Mouse (Mus musculus) fat pad, adult 2 months (tissue): ENCODE results near the gene Tmem238.

Experiments
- DNase-seq: peaks from one replicate; pipeline ENCODE4 v3.0.0-alpha.2; 2011; ENCODE audit warnings: low read depth, low spot score; ENCODE audit errors: extremely low read depth

Gene Tmem238

DNA sequence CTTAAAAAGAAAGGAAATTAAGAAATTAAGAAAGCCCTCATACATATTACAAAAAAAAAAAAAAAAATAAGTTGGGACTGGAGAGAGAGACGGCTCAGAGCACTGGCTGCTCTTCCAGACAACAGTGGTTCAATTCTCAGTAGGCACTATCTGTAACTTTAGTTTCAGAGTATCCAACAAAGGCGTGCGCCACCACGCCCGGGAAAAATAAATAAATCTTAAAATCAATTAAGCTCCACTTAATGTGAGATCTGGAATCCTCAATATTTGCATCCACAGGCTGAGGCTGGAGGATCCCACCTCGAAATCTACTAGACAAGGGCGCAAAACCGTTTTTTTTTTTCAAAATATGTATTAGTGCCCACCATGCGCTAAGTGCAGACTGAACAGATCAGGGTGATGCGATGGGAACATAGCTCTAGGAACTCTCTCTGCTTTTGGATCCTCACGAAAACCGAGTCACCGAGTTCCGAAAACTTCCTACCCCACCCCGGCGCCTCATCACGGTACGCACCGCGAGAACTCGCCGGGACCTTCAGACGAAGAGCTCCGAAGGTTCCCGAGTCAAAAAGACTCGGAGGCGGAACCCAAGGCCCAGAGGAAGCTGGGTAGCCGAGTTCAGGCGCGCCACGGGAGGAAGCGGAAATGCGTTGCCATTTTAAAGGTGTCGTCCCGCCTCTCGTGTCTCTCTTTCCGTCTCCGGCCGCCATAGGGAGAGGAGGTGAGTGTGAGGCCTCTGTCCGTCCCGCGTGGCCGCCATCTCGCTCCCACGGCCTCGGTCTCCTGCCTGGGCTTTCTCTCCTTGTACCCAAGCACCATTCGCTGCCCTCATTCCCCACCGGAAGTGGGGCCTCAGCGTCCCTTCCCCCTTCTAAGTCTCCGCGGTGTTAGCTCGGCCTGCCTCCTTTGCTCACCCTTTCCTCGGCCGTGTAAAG, 3.1 kb upstream of the Tmem238 start, which contains the start of gene Rpl28:
TSS of gene Rpl28 (plus strand) at position 597 of the 935 bp plus-strand sequence.
- DNase-seq, result no peak

DNA sequence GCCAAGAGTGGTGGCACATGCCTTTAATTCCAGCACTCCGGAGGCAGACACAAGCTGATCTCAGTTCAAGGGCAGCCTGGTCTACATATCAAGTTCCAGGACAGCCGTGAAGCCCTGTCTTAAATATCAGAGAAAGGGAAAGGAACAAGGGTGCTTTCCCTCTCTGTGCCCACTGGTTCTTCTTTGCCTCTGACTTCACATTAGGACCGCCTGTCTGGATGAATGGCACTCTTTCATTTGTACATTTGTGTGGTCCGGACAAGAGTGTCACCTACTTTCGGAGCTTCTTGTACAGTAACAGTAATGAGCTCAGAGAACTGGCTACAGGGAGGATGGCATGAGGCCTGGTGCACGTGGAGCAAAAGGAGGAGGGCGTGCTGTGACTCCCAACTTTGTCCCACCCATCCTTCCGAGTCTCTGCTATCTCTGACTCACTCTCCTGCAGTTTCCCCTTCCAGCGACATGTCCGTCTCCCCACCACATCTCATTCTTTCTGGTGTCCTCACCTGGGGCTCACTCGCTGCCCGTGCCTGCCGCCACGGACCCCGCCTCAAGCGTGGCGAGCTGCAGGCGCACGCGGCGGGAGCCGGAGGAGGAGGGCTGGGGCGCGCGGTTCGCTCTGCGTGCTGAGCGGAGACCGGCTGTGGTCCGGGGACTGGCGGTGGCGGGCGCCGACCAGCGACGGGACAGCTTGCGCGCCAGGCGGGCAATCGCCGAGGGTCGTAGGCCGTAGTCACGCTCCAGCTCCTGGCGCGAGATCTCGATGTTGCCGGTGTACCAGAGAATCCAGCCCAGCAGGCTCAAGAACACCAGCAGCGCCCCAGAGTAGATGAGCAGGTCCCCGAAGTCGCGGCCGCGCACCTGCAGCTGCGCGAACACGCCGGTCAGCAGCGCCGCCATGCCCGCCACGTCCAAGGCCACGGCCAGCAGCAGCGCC, 689 bp downstream of the Tmem238 start:
- no peak for DNase-seq

DNA sequence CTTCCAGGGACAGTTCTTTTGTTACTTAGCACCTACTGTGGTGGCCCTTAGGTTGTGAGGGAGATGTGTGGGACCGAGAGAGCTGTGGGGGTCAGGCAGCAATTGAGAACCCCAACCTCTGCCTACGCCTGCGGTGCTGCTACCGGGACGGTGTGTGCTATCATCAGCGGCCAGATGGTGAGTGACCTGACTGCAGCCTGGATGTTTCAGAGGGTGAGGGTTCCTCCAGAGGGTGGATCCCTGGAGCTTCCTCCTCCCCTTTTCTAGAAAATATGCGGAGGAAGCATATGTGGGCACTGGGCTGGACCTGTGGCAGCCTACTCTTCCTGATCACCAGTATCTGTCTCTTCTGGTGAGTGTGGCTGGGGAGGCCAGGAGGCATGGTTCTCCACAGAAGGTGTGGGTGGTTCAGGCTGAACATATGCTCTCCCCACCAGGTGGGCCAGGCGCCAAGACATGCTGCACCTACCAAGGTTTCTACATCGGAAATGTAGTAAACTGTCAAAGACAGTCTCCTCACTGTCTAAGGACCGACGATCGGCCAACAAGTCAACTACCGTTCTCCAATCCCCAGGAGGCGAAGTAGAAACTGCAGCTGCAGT, 5.7 kb downstream of the Tmem238 start:
- no peak for DNase-seq

GRCm38 (mm10) chr7:4782759-4783158, 6.7 kb downstream of the Tmem238 start, which contains the start of the genes Il11 and Tmem190:
Gene Il11, minus strand, starts transcription at chr7:4782859.
Gene Tmem190, plus strand, starts transcription at chr7:4782937.
- DNase-seq, result no peak

DNA sequence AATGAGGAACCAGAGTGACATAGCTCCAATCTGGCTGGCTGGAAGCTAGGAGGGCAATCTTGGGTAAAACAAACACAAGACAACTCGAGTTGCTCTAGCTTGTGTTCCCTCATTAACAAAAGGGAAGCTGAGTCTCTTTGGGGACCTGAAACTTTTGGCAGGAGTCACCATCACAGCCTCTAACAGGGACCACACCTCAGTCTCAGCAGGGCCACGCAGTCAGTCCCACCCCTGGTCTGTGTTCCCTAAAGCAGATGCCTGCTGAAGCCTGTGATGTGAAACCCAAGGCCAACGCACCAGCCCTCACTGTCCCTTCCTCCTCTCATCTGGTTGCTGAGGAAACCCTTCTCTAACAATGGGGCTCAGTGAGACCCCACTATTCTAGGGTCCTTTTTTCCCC, 7.3 kb downstream of the Tmem238 start:
- DNase-seq, result no peak

GRCm38 (mm10) chr7:4779921-4780320, 9.5 kb downstream of the Tmem238 start:
- no peak for DNase-seq

DNA sequence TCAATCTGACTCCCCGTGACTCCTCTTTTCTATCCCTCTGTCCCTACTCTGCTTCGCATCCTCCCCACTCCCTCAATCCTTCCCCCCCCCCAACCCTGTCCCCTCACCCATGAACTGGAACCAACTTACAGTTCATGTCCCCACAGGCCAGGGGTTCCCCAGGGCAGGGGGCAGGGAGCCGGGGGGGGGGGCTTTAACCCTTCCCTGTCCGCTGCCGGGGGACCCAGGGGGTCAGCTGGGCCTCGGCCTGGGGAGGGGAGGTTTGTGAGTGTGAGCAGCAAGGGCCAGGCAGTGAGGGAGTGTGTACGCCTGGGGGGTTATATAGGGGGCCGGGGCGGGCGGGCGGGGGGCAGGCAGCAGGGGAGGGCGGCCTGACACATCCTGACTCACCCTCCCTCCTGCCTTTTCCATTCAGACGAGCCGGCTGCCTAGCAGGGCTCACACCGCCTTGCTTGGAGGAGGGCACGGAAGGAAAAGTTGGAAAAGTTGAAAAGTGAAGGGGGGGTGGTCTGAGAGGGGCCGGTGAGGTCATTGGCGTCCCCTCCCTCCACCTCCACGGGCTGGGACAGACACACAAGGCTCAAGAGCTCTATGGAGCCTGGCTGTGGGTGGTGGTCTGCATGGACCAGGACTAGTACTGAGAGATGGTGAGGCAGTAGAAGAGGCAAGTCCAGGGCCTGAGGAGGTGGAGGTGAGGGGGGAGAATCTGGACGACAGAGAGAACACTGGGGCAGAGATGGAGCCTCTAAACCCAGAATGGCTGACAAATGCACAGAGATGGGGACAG, 11.4 kb downstream of the Tmem238 start:
- no peak for DNase-seq

DNA sequence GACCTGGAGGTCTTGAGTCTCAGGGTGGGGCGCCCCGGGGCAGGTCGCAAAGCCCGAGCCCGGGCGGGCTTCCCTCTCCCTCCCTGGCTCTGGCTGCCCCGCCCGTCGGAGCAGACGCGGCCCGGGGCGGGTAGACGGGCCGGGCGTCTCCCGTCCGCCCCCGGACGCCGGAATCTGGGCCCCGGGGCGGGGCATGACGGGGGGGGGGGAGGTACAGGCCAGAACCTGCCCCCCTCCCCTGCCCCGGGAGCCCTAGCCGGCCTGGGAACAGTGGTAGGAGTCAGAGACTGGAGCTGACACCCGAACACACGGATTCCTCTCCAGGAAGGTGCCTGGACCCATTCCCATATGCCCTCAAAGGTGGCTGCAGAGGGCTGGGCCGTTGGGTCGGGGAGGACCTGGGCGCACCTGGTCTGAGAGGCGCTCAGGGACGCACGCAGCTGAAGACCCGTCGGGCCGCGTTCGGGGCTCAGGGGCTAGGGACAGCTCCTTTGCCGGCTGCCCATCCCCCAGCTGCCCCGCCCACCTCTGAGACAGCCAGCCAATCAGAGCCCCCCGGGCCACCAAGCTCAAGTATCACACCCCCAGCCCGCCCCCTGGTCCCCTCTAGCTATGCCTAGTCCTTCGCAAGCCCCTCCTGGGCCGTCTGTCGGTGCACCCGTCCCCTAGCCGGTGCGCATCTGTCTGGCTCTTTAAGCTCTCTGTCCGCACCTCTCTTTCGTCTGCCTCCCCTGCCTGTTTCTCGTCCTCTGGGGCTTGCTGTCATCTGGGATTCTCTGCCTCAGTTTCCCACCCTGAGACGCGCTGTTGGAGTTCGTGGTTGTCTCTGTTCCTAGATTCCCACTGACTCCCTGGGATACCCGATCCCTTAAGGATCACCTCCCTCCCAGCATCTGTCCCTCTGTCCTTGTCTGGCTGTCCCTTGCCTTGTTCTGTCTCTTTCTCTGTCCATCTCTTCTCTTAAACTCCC, 12.3 kb downstream of the Tmem238 start:
- DNase-seq, result no peak

- DNase-seq, result no peak
Measured at GRCm38 (mm10) chr7:4776131-4776530, 13.3 kb downstream of the Tmem238 start.

- no peak for DNase-seq
Measured at GRCm38 (mm10) chr7:4771202-4771601, 18.3 kb downstream of the Tmem238 start, which contains the start of gene Fam71e2. Gene Fam71e2, minus strand, starts transcription at chr7:4771302.

DNA sequence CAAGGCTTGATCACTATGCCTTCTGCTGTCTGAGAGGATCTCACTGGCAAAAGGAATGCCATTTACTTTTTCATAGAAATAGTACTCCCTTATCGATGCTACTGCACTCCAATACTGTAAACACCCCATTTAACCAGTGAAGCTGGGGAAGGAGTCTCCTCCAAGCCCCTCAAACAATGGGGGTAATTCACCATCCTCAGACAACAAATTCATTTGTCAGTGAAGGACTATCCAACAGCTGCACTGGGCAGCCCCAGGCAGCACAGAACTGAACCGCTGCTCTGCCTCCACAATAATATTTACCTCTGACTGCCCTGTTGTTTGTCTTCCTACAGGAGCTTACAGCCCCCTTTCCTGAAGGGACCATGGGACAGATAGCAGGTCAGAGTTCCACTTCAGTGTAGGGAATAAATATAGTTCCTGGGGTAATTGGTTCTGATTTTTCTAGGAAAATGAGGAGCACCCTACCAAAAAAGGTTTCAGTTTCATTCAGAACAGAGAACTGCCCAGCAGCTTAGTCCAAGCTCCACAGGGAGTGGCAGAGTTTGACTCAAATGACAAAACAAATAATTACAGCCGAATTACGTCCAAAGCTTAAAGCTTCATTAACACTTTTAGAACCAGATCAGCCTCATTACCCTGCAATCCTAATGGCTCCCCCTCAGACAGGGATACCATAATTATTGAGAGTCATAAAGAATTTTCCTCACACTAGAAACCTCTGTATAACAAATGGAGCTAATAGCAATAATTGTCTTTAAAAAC, 24.3 kb downstream of the Tmem238 start:
- DNase-seq, result no peak

DNA sequence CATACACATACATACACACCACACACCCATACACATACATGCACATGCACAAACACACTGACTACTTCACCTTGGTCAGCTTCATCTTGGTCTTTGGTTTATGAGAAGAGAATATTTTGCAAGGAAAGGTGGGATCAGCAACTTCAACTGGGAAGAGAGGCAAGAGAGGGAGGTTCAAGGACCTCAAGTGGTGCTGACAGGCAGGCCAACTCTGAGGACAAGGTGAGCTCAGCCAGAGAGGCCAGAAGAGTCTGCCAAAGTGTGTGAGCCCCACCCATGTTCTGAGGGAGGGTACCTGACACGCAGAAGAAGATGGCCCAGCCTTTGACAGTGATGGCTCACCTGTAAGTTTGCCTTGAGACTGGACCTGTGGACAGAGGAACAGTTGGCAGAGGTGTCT, 29.8 kb downstream of the Tmem238 start:
- no peak for DNase-seq

DNA sequence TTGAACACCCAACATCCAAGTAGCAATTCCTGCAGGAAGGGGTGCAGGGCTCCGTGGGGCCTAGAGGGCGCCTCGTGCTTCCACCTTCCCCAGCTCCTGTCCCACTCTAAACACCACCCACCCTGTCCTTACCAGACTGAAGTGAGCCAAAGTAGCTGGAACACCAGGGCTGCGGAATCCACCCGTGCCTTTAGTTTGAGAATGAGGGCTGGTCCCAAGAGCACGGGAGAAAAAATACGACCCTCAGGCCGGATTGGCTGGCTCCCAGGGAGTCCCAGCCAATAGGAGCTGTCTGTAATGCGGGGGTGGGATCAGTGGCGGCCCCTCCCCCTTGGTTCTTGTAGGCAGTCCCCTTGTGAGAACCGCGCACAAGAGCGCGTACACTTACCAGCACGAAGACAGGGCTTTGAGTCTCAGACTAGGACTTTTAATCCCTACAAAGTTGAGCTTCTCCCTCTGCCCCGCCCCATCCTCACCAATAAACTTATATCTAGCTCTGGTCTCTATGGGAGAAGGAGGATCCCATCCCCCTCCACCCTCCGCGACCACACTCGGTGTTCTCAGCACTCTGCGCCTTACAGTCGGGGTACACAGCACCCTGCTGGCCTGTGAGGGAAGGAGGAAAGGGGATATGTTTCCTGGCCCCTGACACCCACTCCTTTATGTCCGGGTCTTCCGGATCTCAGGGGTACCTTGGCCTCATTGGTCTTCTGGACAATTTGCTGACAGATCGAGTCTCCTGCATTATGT, 36.5 kb downstream of the Tmem238 start, which contains the start of gene Cox6b2:
TSS of gene Cox6b2 (minus strand) at position 274 of the 750 bp plus-strand sequence.
- no peak for DNase-seq

- DNase-seq, result no peak
Measured at GRCm38 (mm10) chr7:4751971-4752820, 37.3 kb downstream of the Tmem238 start.

- DNase-seq, result no peak
Measured at GRCm38 (mm10) chr7:4749169-4749568, 40.3 kb downstream of the Tmem238 start.

- no peak for DNase-seq
Measured at GRCm38 (mm10) chr7:4748321-4748720, 41.1 kb downstream of the Tmem238 start.
